Mouse (Mus musculus) intestine, embryonic 15.5 days (tissue): Measurements from ENCODE around the gene Hecw1. TPM values are rescaled to one million over a fixed set of nuclear protein-coding genes. Genes with fewer than 3 reads are reported as not detected.
A peak's percentile ranks its signal among the peaks of the same experiment; 100 is the strongest.

ENCODE experiments used
- ATAC-seq: fragments of 200-750 bp; cut with Nextera tagmentation; 2 replicates; pipeline ENCODE4 v1.8.0; 2017; ENCODE audit warnings: moderate TSS enrichment, moderate library complexity
- H3K27ac ChIP-seq: fragments of 300-500 bp; sonication (generic); 2 replicates; pipeline ENCODE4 v1.5.1; 2015; ENCODE audit warnings: mild to moderate bottlenecking, inconsistent platforms
- H3K27me3 ChIP-seq: fragments of 300-500 bp; sonication (generic); replicated peaks from 2 replicates; pipeline ENCODE4 v1.6.1; 2015; ENCODE audit warnings: inconsistent platforms
- H3K36me3 ChIP-seq: fragments of 300-500 bp; sonication (generic); 2 replicates; pipeline ENCODE4 v1.6.1; 2015; ENCODE audit warnings: inconsistent platforms
- H3K4me1 ChIP-seq: fragments of 300-500 bp; sonication (generic); replicated peaks from 2 replicates; pipeline ENCODE4 v1.6.1; 2015; ENCODE audit warnings: inconsistent platforms
- H3K4me2 ChIP-seq: fragments of 300-500 bp; sonication (generic); replicated peaks from 2 replicates; pipeline ENCODE4 v1.6.1; 2015; ENCODE audit warnings: mild to moderate bottlenecking, inconsistent platforms
- H3K4me3 ChIP-seq: fragments of 300-500 bp; sonication (generic); replicated peaks from 2 replicates; pipeline ENCODE4 v1.5.1; 2015; ENCODE audit warnings: inconsistent platforms
- H3K9ac ChIP-seq: fragments of 300-500 bp; sonication (generic); 2 replicates; pipeline ENCODE4 v1.6.1; 2015; ENCODE audit warnings: inconsistent platforms
- H3K9me3 ChIP-seq: fragments of 300-500 bp; sonication (generic); 2 replicates; pipeline ENCODE4 v1.6.1; 2016; ENCODE audit warnings: inconsistent platforms
- WGBS: fragments of 180-500 bp; shearing (Covaris S2); methylation state at CpG from one replicate; pipeline ENCODE4 v1.1.7; 2015; 5-methylcytosine and 5-hydroxymethylcytosine counted together
- polyA plus RNA-seq: library from polyadenylated mRNA; unstranded; fragments of >200 nt; fragmentation: Nextera tagmentation; extraction: Ambion mirVana; gene quantifications from 2 replicates; pipeline ENCODE4 v1.2.1, GENCODE M21; 2015

Hecw1 gene
- polyA plus RNA-seq: 0.59 and 0.86 TPM in 2 replicates

DNA sequence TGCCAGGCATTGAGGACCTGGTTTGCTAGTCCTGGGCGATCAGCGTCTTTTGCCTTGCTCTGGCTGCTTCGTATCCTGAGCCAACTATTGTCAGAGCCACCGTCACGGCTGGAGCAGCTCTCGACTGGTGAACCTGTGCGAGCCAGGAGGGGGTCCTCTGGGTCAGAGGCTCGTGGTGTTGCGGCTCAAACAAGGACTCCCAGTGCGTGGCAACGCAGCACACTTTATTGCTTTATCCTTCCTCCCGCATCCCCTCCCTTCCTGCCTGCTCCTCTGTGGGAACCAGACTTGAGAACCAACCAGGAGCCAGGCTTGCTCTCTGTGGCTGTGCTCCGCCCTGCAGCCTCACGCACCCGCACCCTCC lies at the start of gene Hecw1:
Gene Hecw1, minus strand, starts transcription at position 323 of the 364 bp plus-strand sequence.
- Histone ChIP-seq H3K4me2 (peak within 1 kb of the TSS; percentile 84), H3K36me3 (no peaks in the 10 kb centered on the region), H3K9me3 (no peaks in the 10 kb centered on the region), H3K27me3 (peaks cover 17% of the 10 kb centered on the region), H3K4me3 (peak within 1 kb of the TSS; percentile 41), H3K9ac (peak within 1 kb of the TSS; percentile 23; the same call in 1 of the 2 replicates), H3K4me1 (peaks cover 9% of the 10 kb centered on the region; the same call in 1 of the 2 replicates), H3K27ac (no peak within 1 kb of the TSS)
- WGBS: under 1% methylated on average over 15 of the region's 15 CpGs
- peak; percentile 73 for ATAC-seq

DNA sequence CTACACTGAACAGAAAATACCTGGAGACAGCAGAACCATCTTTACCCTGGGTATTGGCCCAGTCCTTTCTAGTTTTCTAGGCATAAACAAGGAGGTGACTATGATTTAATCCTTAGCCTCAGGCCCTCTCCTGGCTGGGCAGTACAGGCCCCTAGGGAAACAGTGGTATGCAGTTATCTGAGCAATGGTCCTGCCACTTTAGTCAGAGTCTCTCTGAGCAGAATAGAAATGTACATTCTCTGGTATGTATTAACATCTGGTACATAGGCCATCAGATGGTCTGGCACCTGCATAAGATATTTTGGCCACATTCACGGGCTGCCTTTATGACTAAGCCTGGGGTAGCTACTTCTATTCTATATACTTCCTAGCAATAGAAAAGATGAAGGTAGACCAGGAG lies 38.3 kb upstream of the Hecw1 start:
- 79% methylated on average over 1 of the region's 1 CpGs for WGBS
- H3K4me1 ChIP-seq: no peaks in the 10 kb centered on the region
- no peak overlapping the region for H3K4me3 ChIP-seq
- no peaks in the 10 kb centered on the region for H3K36me3 ChIP-seq
- no peak overlapping the region for H3K27ac ChIP-seq
- H3K4me2 ChIP-seq: no peak overlapping the region
- H3K27me3 ChIP-seq: no peaks in the 10 kb centered on the region
- no peaks in the 10 kb centered on the region for H3K9me3 ChIP-seq
- no peak for ATAC-seq
- H3K9ac ChIP-seq: no peak overlapping the region

DNA sequence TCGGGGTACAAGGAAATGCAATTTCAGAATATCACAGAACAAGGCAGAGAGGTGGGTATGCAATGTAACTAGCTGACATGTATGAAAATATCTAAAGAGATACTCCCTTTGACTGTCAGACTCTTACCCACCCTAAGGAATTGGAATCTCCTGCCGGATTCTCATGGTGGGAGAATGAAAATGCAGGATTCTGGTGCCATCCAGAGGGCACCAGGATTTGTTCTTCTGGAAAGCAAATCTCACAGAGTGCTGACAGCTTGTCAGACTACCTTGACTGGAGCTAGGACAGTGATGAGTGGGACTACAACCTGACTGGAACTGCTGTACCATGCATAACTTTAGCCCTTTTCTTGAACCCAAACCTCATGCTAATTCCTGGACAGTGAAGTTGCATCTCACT lies 29.6 kb upstream of the Hecw1 start:
- no peaks in the 10 kb centered on the region for H3K27me3 ChIP-seq
- H3K27ac ChIP-seq: no peak overlapping the region
- H3K9me3 ChIP-seq: no peaks in the 10 kb centered on the region
- H3K4me2 ChIP-seq: no peak overlapping the region
- H3K9ac ChIP-seq: no peak overlapping the region
- no peak overlapping the region for H3K4me3 ChIP-seq
- 70% methylated on average over 2 of the region's 2 CpGs for WGBS
- H3K36me3 ChIP-seq: no peaks in the 10 kb centered on the region
- no peaks in the 10 kb centered on the region for H3K4me1 ChIP-seq
- ATAC-seq: no peak

DNA sequence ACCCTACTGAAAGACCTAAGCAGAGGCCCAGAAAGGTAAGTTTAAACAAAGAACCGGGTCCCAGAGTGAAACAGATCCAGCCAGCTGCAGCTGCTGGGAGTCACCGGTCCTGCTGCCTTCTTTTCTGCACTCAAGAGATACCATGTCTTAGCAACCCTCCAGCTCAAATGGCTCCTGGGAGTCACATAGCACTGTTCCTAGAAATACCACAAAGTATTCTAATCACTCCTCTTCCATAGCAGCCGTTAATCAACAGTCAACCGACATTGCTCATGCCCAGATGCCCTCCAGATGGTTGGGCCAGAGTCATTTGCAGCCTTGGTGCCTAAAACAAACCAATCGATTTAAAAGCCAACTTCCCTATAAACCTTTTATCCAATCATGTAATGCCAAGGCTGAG lies 19.8 kb upstream of the Hecw1 start:
- no peak overlapping the region for H3K4me2 ChIP-seq
- ATAC-seq: no peak
- H3K36me3 ChIP-seq: no peaks in the 10 kb centered on the region
- no peaks in the 10 kb centered on the region for H3K9me3 ChIP-seq
- no peak overlapping the region for H3K9ac ChIP-seq
- no peaks in the 10 kb centered on the region for H3K4me1 ChIP-seq
- H3K4me3 ChIP-seq: no peak overlapping the region
- no peaks in the 10 kb centered on the region for H3K27me3 ChIP-seq
- 77% methylated on average over 5 of the region's 5 CpGs for WGBS
- no peak overlapping the region for H3K27ac ChIP-seq

DNA sequence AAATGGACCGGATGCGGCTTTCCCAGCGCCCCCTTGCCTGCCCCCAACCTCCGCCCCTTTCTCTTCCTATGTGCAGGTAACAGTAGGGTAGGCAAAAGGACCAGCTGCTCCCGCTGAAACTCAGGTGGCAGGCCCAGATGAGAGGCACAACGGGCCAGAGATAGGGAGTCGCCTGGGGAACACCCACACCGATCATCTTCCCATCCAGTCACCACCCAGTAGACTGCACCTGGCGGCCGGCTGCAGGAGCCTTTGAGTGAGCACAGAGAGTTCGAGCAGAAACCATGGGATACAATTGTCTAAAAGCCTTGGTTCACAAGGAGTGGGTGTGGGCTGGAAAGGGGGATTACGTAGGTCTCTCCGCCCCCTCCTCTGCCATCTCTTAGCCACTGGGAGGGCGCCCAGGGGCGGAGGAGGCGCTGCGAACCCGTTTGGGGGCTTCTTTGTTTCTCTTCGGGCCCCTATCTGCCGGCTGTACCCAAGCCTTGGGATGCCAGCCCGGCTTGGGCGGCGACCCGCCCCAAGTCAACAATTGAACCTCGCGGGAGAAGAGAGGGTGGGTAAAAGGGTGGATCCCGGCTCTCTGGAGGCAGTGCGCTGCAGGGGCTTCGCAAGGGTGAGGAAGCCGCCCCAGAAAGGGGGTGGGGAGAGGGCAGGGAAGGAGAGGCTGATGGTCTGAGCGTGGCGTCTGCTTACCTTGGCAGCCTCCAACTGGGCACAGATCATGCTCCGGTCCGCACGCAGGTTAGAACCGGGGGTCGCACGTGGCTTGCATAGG lies 711 bp downstream of the Hecw1 start:
- Histone ChIP-seq H3K4me2 (peak overlapping the region; percentile 84), H3K36me3 (no peaks in the 10 kb centered on the region), H3K4me3 (peak overlapping the region; percentile 41), H3K9ac (peak overlapping the region; percentile 23; the same call in 1 of the 2 replicates), H3K27ac (no peak overlapping the region), H3K27me3 (peaks cover 17% of the 10 kb centered on the region), H3K4me1 (peaks cover 9% of the 10 kb centered on the region; the same call in 1 of the 2 replicates), H3K9me3 (no peaks in the 10 kb centered on the region)
- 3% methylated on average over 38 of the region's 38 CpGs for WGBS
- peak; percentile 85 for ATAC-seq

DNA sequence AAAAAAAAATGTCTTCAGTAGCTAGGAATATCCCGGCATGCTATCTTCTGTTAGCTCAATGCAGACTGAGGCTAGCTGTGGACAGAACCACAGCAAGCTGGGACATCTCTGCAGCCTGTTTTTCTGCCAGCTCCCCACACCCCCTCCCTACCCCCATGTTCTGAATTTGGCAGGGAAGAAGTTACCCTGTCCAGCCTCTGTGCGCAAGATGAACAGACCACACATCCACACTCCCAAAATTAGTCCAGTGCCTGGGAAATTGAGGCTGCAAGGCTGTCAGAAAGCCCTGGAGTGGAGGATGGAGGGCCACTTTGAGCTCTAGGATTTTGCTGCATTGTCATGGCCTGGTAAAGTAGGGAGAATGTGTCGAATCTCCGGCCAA lies 1.3 kb downstream of the Hecw1 start:
- peak overlapping the region; percentile 23; the same call in 1 of the 2 replicates for H3K9ac ChIP-seq
- 0 out of 2 replicates have a peak, but pooled peaks have one; percentile 27 for ATAC-seq

DNA sequence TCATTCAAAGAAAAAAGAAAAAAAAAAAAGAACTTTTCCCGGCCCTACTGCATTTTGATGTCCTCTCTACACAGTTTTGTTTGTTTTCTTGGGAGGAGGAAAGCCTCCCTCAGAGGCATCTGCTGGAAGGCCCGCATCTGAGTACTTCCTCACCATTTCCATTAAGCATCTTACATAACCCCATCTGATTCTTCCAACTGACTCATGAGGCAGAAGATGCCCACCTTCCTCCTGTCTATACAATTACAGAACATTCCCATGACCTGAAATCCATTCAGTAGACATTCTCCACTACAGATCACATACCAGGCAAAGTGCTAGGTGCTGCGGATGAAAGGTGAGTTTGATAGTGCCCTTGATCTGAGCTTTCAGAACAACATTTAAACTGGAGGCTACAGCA lies 3.4 kb downstream of the Hecw1 start:
- H3K4me3 ChIP-seq: no peak overlapping the region
- H3K36me3 ChIP-seq: no peaks in the 10 kb centered on the region
- H3K27ac ChIP-seq: no peak overlapping the region
- H3K4me2 ChIP-seq: no peak overlapping the region
- no peaks in the 10 kb centered on the region for H3K9me3 ChIP-seq
- H3K9ac ChIP-seq: no peak overlapping the region
- peaks cover 17% of the 10 kb centered on the region for H3K27me3 ChIP-seq
- peaks cover 9% of the 10 kb centered on the region; the same call in 1 of the 2 replicates for H3K4me1 ChIP-seq
- WGBS: 66% methylated on average over 3 of the region's 3 CpGs
- no peak for ATAC-seq

More for the DNA sequence above, 1.3 kb downstream of the Hecw1 start:
- Histone ChIP-seq H3K27me3 (peaks cover 17% of the 10 kb centered on the region), H3K4me1 (peaks cover 9% of the 10 kb centered on the region; the same call in 1 of the 2 replicates), H3K9me3 (no peaks in the 10 kb centered on the region), H3K4me2 (peak overlapping the region; percentile 84), H3K27ac (no peak overlapping the region), H3K36me3 (no peaks in the 10 kb centered on the region), H3K4me3 (peak overlapping the region; percentile 41)
- WGBS: 25% methylated on average over 4 of the region's 4 CpGs

DNA sequence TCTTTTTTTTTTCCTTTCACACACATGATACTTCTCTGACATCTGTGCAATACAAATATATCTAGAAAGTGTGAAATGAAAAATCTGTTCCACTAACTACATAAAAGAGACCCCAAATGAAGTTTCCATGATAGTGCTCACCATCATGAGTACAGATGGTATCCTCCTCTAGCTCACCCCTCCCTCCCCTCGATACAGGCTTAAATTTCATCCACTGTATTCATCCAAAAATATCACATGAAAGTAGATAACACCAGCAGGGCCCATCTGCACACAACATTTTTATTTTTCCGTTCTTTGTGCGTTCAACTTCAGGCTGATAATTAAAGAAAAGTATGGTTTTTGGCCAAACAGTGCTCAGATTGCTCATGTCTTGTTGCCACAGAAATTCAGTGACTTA lies 5.5 kb downstream of the Hecw1 start:
- Histone ChIP-seq H3K4me2 (no peak overlapping the region), H3K27me3 (peaks cover 12% of the 10 kb centered on the region), H3K4me3 (no peak overlapping the region), H3K9ac (no peak overlapping the region), H3K36me3 (no peaks in the 10 kb centered on the region), H3K27ac (no peak overlapping the region), H3K9me3 (no peaks in the 10 kb centered on the region), H3K4me1 (peaks cover 8% of the 10 kb centered on the region; the same call in 1 of the 2 replicates)
- ATAC-seq: no peak
- 91% methylated on average over 3 of the region's 3 CpGs for WGBS

DNA sequence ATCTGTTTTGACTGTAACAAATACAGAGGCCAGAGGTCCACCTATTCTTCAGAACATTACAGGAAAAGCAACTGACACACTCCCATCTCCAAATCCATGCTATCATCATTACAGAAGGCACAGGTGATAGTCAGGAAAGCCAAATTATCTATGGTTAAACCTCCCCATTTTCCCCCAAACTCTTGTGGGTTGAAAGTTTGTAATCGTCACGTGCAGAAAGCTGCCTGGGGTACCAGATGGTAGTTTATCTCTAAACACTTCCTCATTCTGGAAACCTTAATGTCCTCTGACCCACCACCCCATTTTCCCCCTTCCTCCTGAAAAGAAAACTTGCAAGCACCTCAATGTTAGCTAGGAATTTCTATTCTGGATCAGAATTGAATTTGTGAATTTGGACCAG lies 7.9 kb downstream of the Hecw1 start:
- Histone ChIP-seq H3K9me3 (no peaks in the 10 kb centered on the region), H3K9ac (no peak overlapping the region), H3K27ac (no peak overlapping the region), H3K4me2 (no peak overlapping the region), H3K36me3 (no peaks in the 10 kb centered on the region), H3K4me3 (no peak overlapping the region), H3K27me3 (no peaks in the 10 kb centered on the region), H3K4me1 (no peaks in the 10 kb centered on the region)
- 67% methylated on average over 2 of the region's 2 CpGs for WGBS
- ATAC-seq: no peak

DNA sequence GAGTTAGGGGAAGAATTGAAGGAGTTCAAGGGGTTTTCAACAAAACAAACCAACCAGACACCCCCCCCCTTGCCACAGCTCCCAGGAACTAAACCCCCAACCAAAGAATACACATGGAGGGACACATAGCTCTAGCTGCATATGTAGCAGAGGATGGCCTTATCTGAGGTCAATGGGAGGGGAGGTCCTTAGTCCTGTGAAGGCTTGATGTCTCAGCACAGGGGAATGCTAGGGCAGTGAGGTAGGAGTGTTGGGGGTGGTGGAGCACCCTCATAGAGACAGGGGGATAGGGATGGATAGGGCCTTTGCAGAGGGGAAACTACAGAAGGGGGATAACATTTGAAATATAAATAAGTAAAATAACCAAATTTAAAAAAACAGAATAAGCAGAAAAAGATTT lies 9.1 kb downstream of the Hecw1 start:
- no peak overlapping the region for H3K9ac ChIP-seq
- ATAC-seq: no peak
- no peaks in the 10 kb centered on the region for H3K4me1 ChIP-seq
- H3K4me2 ChIP-seq: no peak overlapping the region
- H3K36me3 ChIP-seq: no peaks in the 10 kb centered on the region
- H3K9me3 ChIP-seq: no peaks in the 10 kb centered on the region
- no peaks in the 10 kb centered on the region for H3K27me3 ChIP-seq
- H3K27ac ChIP-seq: no peak overlapping the region
- H3K4me3 ChIP-seq: no peak overlapping the region

DNA sequence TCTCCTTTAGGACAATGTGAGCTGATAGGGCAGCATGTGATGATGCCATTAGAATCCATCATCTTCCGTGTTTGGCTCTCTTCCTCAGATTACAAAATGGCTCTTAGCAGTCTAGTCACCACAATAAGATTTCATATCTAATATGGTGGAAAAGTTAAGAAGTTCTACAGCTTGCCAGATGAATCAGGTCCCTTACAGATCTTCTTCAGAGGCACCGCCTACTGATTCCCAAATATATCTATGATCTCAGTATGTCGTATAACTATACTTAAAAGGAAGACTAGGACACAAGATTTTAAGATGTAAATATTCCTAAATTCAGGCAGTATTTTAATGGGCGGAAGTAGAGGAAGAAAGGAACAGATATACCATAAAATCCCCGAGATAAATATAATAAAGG lies 16.3 kb downstream of the Hecw1 start:
- no peak overlapping the region for H3K27ac ChIP-seq
- no peaks in the 10 kb centered on the region for H3K36me3 ChIP-seq
- no peaks in the 10 kb centered on the region for H3K27me3 ChIP-seq
- no peak overlapping the region for H3K4me3 ChIP-seq
- WGBS: 85% methylated on average over 5 of the region's 5 CpGs
- no peaks in the 10 kb centered on the region for H3K4me1 ChIP-seq
- H3K4me2 ChIP-seq: no peak overlapping the region
- no peaks in the 10 kb centered on the region for H3K9me3 ChIP-seq
- no peak overlapping the region for H3K9ac ChIP-seq
- ATAC-seq: no peak

DNA sequence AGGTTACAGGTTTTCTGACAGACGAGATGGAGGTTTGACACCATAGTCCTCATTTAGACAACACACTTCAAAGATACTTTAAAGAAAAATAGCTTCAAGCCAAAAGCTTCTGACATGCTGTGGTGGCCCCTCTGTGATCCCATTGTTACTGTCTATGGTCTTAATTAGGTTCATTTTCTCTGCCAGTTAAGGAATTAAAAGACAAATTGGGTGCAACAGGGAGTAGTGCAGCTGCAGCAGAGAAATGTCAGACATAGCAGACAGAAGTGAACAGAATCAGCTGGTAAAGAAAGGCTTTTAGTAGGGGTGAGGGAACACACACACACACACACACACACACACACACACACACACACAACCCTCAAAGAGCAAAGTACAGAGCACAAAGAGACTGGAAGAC lies 22.8 kb downstream of the Hecw1 start:
- H3K4me2 ChIP-seq: no peak overlapping the region
- no peaks in the 10 kb centered on the region for H3K4me1 ChIP-seq
- H3K27ac ChIP-seq: no peak overlapping the region
- no peaks in the 10 kb centered on the region for H3K27me3 ChIP-seq
- no peaks in the 10 kb centered on the region for H3K36me3 ChIP-seq
- 53% methylated on average over 1 of the region's 1 CpGs for WGBS
- no peaks in the 10 kb centered on the region for H3K9me3 ChIP-seq
- H3K9ac ChIP-seq: no peak overlapping the region
- no peak for ATAC-seq
- H3K4me3 ChIP-seq: no peak overlapping the region

DNA sequence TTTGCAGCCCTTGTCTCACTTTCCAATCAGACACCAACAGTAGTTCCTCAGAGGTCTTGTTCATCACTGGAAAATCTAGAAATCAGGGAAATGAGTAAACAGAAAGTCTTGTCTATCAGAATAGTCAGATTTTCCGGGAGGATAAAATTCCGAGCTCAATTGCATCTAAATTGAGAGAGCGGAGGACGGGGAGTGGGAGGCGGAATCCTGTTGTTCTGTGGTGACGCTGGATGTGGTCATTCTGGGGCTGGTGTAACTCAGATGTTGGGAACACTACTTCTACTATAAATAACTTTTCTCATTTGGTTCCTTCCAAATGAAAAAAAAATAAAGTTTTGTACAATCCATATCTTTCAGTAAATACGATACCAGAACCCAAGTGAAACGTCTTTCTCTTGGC lies 24.2 kb downstream of the Hecw1 start:
- H3K36me3 ChIP-seq: no peaks in the 10 kb centered on the region
- 88% methylated on average over 8 of the region's 8 CpGs for WGBS

More for the DNA sequence above, 24.2 kb downstream of the Hecw1 start:
- no peak overlapping the region for H3K4me2 ChIP-seq
- H3K9ac ChIP-seq: no peak overlapping the region
- ATAC-seq: no peak
- no peaks in the 10 kb centered on the region for H3K9me3 ChIP-seq
- no peaks in the 10 kb centered on the region for H3K27me3 ChIP-seq
- H3K4me3 ChIP-seq: no peak overlapping the region
- H3K4me1 ChIP-seq: no peaks in the 10 kb centered on the region
- H3K27ac ChIP-seq: no peak overlapping the region
